Mouse (Mus musculus): ENCODE measurements around the gene Oasl2.
A peak's percentile ranks its signal among the peaks of the same experiment; 100 is the strongest.

DNA sequence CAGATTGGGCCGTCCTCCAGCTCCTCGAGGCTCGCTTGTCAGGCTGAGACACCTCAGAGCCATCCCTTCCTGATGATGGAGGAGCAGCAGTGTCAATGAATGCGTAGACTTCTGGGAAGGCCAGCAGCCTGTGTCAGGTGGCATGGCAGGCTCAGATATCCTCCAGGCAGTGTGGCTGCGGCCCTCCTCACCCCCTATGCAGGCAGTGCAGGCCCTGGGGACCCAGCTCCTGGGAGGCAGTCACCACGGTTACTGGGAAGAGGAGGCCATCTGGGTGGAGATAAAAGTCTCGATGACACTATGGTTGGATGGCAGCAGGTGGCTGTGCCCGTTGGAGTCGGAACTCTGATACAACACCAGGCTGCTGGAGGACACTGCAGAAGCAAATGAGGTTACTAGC, 53.1 kb downstream of the Oasl2 start:
- no peak for TF ChIP-seq POLR2A (IDR thresholded peaks at IDR 0.05; ENCODE audit: insufficient read length, low read depth)
- no peak for TF ChIP-seq MAX (IDR thresholded peaks at IDR 0.05; ENCODE audit: low read depth)
- no peak for TF ChIP-seq MYOD1 (IDR thresholded peaks at IDR 0.05; ENCODE audit: control insufficient read depth in 1 of 3, insufficient read length in 2 of 3, low read depth in 2 of 3)
- no peak for TF ChIP-seq TCF3 (IDR thresholded peaks at IDR 0.05; ENCODE audit: insufficient read length, low read depth)
- no peak for TF ChIP-seq USF1 (IDR thresholded peaks at IDR 0.05; ENCODE audit: low read depth)
- TF ChIP-seq POLR2AphosphoS2 (IDR thresholded peaks at IDR 0.05; ENCODE audit: insufficient read length, low read depth) = peak; percentile 32
- no peak for TF ChIP-seq REST (IDR thresholded peaks at IDR 0.05; ENCODE audit: insufficient read depth, insufficient read length)
- TF ChIP-seq E2F4 (IDR thresholded peaks at IDR 0.05; ENCODE audit: insufficient read depth) = no peak
- TF ChIP-seq TCF12 (IDR thresholded peaks at IDR 0.05; ENCODE audit: insufficient read depth, poor library complexity, severe bottlenecking) = no peak
- no peak for TF ChIP-seq SRF (IDR thresholded peaks at IDR 0.05; ENCODE audit: control insufficient read depth, insufficient read length, low read depth)
